Mouse (Mus musculus): ENCODE measurements around the gene Gan. TPM values are rescaled to one million over a fixed set of nuclear protein-coding genes. Genes with fewer than 3 reads are reported as not detected.
A peak's percentile ranks its signal among the peaks of the same experiment; 100 is the strongest.

Gene Gan
- total and polyA plus RNA-seq, 3 experiments = 5.6 to 8.7 TPM; not detected in 1

GRCm38 (mm10) chr8:117248341-117248740 is 90.4 kb downstream of the Gan start (continued):
- TF ChIP-seq NRF1 (IDR thresholded peaks at IDR 0.05; ENCODE audit: insufficient read depth, low read depth, low read length, poor library complexity, severe bottlenecking) = no peak
- no peak for TF ChIP-seq POLR2AphosphoS2 (IDR thresholded peaks at IDR 0.05; ENCODE audit: low read length)
- TF ChIP-seq UBTF (IDR thresholded peaks at IDR 0.05; ENCODE audit: borderline replicate concordance, insufficient read depth, low read depth, low read length) = no peak
- no peak for TF ChIP-seq CHD1 (IDR thresholded peaks at IDR 0.05; ENCODE audit: low read depth, low read length)
- no peak for TF ChIP-seq MAZ (IDR thresholded peaks at IDR 0.05; ENCODE audit: low read depth, low read length)
- peak; percentile 48; the same call in 1 of the 2 replicates for TF ChIP-seq SIN3A (IDR thresholded peaks at IDR 0.05; ENCODE audit: low read length)
- no peak for TF ChIP-seq SMC3 (IDR thresholded peaks at IDR 0.05; ENCODE audit: low read depth, low read length)
- TF ChIP-seq KAT2A (conservative IDR thresholded peaks at IDR 0.05; ENCODE audit: low read depth, low read length) = no peak
- TF ChIP-seq ETS1 (IDR thresholded peaks at IDR 0.05; ENCODE audit: low read depth, low read length) = peak; percentile 63; the same call in 1 of the 2 replicates
- TF ChIP-seq TBP (IDR thresholded peaks at IDR 0.05; ENCODE audit: low read depth, low read length) = 0 out of 2 replicates have a peak, but pooled peaks have one; percentile 50
- peak; percentile 85 for TF ChIP-seq TAL1 (IDR thresholded peaks at IDR 0.05; ENCODE audit: low read length)
- no peak for TF ChIP-seq HCFC1 (IDR thresholded peaks at IDR 0.05; ENCODE audit: low read depth, low read length)
- peak; percentile 42; the same call in 1 of the 2 replicates for TF ChIP-seq MYB (IDR thresholded peaks at IDR 0.05; ENCODE audit: low read depth, low read length)
- TF ChIP-seq ELF1 (IDR thresholded peaks at IDR 0.05; ENCODE audit: low read depth, low read length) = no peak
- no peak for TF ChIP-seq GABPA (IDR thresholded peaks at IDR 0.05; ENCODE audit: low read depth, low read length)

GRCm38 (mm10) chr8:117251086-117251681 is 93.2 kb downstream of the Gan start:
- TF ChIP-seq NRF1 (IDR thresholded peaks at IDR 0.05; ENCODE audit: insufficient read depth, low read depth, low read length, poor library complexity, severe bottlenecking) (no peak), HCFC1 (IDR thresholded peaks at IDR 0.05; ENCODE audit: low read depth, low read length) (no peak), MAX (IDR thresholded peaks at IDR 0.05; ENCODE audit: low read length) (no peak)
- Histone ChIP-seq H3K4me3 (ENCODE audit: control insufficient read depth in 1 of 2, insufficient read depth in 1 of 2, low read depth in 2 of 2, low read length in 2 of 2) (no peak overlapping the region), H3K27ac (ENCODE audit: control insufficient read depth, low read depth, low read length) (no peak overlapping the region), H3K36me3 (ENCODE audit: control insufficient read depth in 1 of 2, insufficient read depth in 2 of 2, low read length in 2 of 2) (peaks cover 0 to 27% of the 10 kb centered on the region in 2 experiments; a peak in 2 of 4 replicates), H3K79me2 (ENCODE audit: control insufficient read depth, insufficient read depth, low read length, poor library complexity) (no peaks in the 10 kb centered on the region), H3K27me3 (ENCODE audit: control insufficient read depth in 1 of 2, insufficient read depth in 2 of 2, low read length in 2 of 2) (no peaks in the 10 kb centered on the region), H3K9ac (ENCODE audit: control insufficient read depth, low read depth, low read length, poor library complexity, severe bottlenecking) (no peak overlapping the region), H3K9me3 (replicated peaks; ENCODE audit: insufficient read depth, low read length) (no peaks in the 10 kb centered on the region), H3K4me1 (ENCODE audit: control insufficient read depth in 1 of 2, insufficient read depth in 2 of 2, low read length in 2 of 2) (peaks cover 6 to 50% of the 10 kb centered on the region in 2 experiments)
- DNase-seq (ENCODE audit: low read depth, low spot score) = no peak

GRCm38 (mm10) chr8:117252650-117253049 is 94.7 kb downstream of the Gan start:
- H3K9me3 ChIP-seq (replicated peaks; ENCODE audit: insufficient read depth, low read length) = no peaks in the 10 kb centered on the region
- H3K27ac ChIP-seq (ENCODE audit: control insufficient read depth, low read depth, low read length) = peak overlapping the region; percentile 79
- DNase-seq (ENCODE audit: low read depth, low spot score) = peak; percentile 82
- peaks cover 11% of the 10 kb centered on the region for H3K79me2 ChIP-seq (ENCODE audit: control insufficient read depth, insufficient read depth, low read length, poor library complexity)
- H3K27me3 ChIP-seq (ENCODE audit: control insufficient read depth in 1 of 2, insufficient read depth in 2 of 2, low read length in 2 of 2) = no peaks in the 10 kb centered on the region
- H3K4me3 ChIP-seq (ENCODE audit: control insufficient read depth in 1 of 2, insufficient read depth in 1 of 2, low read depth in 2 of 2, low read length in 2 of 2) = peak overlapping the region; percentile 57 to 69
- peak overlapping the region; percentile 60 for H3K9ac ChIP-seq (ENCODE audit: control insufficient read depth, low read depth, low read length, poor library complexity, severe bottlenecking)
- H3K36me3 ChIP-seq (ENCODE audit: control insufficient read depth in 1 of 2, insufficient read depth in 2 of 2, low read length in 2 of 2) = peaks cover 0 to 27% of the 10 kb centered on the region in 2 experiments; a peak in 2 of 4 replicates
- peaks cover 6 to 48% of the 10 kb centered on the region in 2 experiments for H3K4me1 ChIP-seq (ENCODE audit: control insufficient read depth in 1 of 2, insufficient read depth in 2 of 2, low read length in 2 of 2)
- TF ChIP-seq USF1 (IDR thresholded peaks at IDR 0.05; ENCODE audit: low read depth, low read length) (peak; percentile 80), SIN3A (IDR thresholded peaks at IDR 0.05; ENCODE audit: low read length) (peak; percentile 83), SMC3 (IDR thresholded peaks at IDR 0.05; ENCODE audit: low read depth, low read length) (no peak), MAZ (IDR thresholded peaks at IDR 0.05; ENCODE audit: low read depth, low read length) (no peak), MAFK (IDR thresholded peaks at IDR 0.05; ENCODE audit: borderline replicate concordance, low read depth, low read length) (no peak), POLR2A (IDR thresholded peaks at IDR 0.05; ENCODE audit: control insufficient read depth in 1 of 2, insufficient read depth in 1 of 2, low read depth in 1 of 2, low read length in 2 of 2, poor library complexity in 1 of 2) (peak in 1 of 2 experiments; percentile 28; a peak in 1 of 4 replicates), TAL1 (IDR thresholded peaks at IDR 0.05; ENCODE audit: low read length) (no peak), USF2 (IDR thresholded peaks at IDR 0.05; ENCODE audit: borderline replicate concordance in 1 of 2, insufficient read depth in 1 of 2, low read depth in 1 of 2, low read length in 2 of 2) (0 out of 4 replicates have a peak, but pooled peaks of 1 of the 2 experiments have one; percentile 16), MAX (IDR thresholded peaks at IDR 0.05; ENCODE audit: low read length) (peak; percentile 60), HCFC1 (IDR thresholded peaks at IDR 0.05; ENCODE audit: low read depth, low read length) (no peak), NRF1 (IDR thresholded peaks at IDR 0.05; ENCODE audit: insufficient read depth, low read depth, low read length, poor library complexity, severe bottlenecking) (peak; percentile 49), RCOR1 (IDR thresholded peaks at IDR 0.05; ENCODE audit: low read depth, low read length) (no peak), TCF12 (IDR thresholded peaks at IDR 0.05; ENCODE audit: low read depth, low read length) (no peak), ZC3H11A (IDR thresholded peaks at IDR 0.05; ENCODE audit: low read depth, low read length) (no peak), GABPA (IDR thresholded peaks at IDR 0.05; ENCODE audit: low read depth, low read length) (no peak), E2F4 (IDR thresholded peaks at IDR 0.05; ENCODE audit: borderline replicate concordance, low read depth, low read length) (0 out of 2 replicates have a peak, but pooled peaks have one; percentile 53), POLR2AphosphoS2 (IDR thresholded peaks at IDR 0.05; ENCODE audit: low read length) (no peak), MEF2A (IDR thresholded peaks at IDR 0.05; ENCODE audit: extremely low read depth, insufficient replicate concordance, low read depth, low read length, poor library complexity, severe bottlenecking) (no peak)

All from MEL (cell line).